Mouse (Mus musculus) CD4-positive, CD25-positive, alpha-beta regulatory T cell, adult 4 months (primary cell): ENCODE results near the gene Mark4. TPM values are rescaled to one million over a fixed set of nuclear protein-coding genes. Genes with fewer than 3 reads are reported as not detected.

Experiments
- ATAC-seq: one replicate; pipeline ENCODE4 v1.8.0; 2017
- polyA plus RNA-seq, 2 experiments: library from polyadenylated mRNA; unstranded; fragments of 100-300 nt; shearing (Covaris generic); gene quantifications; one replicate each; pipeline ENCODE4 v1.2.1; 2017

The Mark4 gene
- polyA plus RNA-seq, 2 experiments from 2014 or later: 0.91 to 1.3 TPM

DNA sequence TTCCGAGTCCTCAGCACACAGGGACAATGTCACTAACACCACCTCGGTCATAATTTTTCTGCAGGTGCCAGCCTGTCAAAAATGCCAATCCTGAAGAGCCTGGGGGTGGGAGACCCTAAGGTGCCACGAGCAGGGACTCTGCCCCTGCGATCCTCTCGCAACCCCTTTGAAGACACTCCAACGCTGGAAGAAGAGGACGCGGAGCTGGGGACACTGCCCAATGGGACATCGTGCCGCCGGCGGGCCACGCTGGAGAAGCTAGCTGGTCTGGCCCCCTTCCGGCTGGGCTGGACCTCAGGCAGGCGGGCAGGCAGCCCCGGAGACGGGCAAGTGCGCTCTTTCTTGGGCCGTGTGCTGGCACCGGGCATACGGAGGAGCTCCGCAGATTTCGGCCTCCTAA lies 10.8 kb upstream of the Mark4 start:
- no peak for ATAC-seq

DNA sequence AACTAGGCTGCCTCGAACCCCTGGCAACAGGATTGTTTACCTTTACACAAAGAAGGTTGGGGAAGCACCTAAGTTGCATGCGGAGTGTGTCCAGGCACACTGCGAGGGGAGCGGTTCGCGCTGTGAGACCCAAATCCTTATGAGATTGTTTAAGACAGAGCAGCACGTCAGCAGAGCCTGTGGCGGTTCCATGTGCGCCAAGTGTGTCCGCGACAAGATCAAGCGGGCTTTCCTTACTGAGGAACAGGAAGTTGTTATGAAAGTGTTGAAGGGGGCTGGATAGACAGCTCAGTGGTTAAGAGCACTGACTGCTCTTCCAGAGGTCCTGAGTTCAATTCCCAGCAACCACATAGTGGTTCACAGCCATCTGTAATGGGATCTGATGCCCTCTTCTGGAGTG lies 9.7 kb upstream of the Mark4 start:
- no peak for ATAC-seq

DNA sequence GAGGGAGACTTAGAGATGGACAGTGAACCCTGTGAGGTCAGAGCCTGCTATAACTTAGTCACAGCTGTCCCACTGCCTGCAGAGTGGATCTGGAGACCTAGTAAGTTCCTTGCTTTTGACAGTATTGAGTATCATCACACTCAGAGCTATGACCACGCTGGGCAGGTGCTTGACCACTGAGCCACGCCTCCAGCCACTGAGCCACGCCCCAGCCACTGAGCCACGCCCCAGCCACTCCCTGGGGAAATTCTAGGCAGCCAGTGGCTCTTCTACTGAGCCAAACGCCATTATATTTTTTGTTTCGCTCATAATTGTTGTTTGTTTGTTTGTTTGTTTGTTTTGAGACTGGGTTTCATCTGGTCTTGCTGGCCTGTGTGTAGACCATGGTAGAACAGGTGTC lies 9.0 kb upstream of the Mark4 start:
- no peak for ATAC-seq

DNA sequence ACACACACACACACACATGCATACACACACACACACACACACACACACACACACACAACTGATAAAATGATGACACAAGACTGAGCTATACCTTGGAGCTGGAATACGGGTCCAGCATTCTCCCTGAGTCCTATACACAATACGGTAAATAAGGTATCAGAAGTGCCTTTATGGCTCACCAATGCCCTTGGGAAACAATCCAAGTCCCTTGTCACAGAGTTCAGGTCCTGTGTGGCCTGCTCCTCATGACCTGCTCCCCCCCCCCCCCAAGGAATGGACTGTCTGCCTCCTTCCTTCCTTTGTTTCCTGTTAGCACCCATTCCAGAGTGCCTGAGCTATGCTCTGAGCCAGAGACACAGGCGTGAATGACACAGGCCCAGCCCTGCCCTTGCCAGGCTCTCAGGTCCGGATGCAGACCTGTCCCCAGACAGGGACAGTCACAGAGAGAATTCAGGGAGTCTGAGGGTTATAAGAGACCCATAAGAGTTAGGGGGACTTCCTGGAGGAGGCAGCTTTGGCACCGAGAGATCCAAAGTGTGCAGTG lies 8.1 kb upstream of the Mark4 start:
- no peak for ATAC-seq

DNA sequence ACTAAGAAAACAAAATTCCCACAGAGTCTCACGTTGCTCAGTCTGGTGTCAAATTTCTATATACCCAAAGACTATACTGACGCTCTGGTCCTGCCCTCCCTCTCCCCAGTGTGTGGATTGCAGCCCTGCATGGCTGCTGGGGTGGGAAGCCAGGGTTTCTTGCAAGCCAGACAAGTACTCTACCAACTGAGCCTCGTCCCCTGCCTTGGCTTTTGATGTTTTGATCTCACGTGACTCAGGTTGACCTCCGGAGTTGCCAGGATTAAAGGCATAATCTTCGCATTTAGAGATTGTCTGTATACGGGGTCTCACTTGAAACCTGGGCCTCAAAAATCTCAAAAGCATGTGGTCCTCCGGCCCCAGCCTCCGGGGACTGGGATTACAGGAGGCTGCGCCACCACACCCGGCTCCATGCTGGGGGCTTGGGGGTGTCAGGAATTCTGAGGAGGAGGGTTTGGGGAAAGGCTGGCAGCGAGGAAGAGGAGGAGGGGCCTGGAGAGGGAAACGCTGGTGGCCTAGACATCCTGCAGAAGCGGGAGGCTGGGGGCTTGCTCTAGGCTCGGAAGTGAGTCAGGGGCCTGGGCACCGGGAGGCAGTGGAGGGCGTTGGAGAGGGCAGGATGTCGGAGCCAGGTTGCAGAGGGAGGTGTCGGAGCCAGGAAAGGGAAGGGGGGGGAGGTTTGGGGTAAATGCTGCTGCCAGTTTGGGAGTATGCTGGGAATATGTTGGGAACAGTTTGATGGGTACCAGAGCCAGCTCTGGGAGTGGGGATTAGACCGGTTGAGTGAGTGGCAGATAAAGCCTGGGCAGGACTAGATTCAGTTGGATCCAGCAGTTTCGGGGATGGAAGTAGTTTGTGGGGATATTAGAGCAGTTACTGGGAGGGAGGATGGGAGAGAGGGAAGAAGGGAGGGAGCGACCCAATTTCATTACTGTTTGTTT lies 6.0 kb upstream of the Mark4 start:
- no peak for ATAC-seq

DNA sequence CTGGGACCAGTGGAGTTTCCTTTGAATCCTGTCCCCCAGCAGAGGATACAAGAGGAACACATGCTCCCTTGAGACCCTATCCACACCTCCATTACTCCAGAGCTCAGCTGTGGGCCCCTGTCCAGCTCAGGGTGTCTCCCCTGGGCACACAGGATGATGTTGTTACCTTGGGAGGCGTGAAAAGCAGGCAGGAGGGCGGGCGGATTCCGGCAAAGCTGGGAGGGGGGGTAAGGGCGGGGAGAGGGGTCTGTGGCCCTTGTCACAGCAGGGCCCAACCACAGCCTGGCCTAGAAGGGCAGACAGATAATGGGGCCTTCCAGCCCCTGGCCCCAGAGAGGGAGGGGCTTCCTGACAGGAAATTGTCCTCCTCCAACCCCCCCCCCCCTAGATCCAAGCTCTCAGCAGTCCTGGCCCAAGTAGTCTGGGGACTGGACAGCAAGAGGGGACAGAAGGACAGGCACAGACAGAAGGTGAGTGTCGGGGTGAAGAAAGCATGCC lies 4.3 kb upstream of the Mark4 start, which contains the start of gene Exoc3l2:
Exoc3l2 (plus strand) TSS at position 448 of the 498 bp plus-strand sequence.
- ATAC-seq: no peak

DNA sequence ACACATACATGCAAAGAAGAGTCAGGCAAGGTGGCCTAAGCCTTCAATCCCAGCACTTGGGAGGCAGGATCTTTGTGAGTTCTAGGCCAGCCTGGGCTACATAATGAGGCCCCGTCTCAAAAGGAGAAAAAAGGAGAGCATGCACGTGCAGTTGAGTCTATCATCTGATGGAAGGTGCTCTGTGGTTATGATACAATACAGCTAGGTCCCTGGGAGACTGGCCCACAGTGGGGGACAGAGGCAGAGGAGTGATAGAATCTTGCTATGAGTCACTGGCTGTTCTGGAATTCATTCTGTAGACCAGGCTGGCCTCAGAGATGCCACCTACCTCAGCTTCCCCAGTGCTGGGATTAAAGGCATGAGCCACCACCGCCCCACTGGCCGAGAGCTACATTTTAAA lies 3.8 kb upstream of the Mark4 start:
- ATAC-seq: no peak

DNA sequence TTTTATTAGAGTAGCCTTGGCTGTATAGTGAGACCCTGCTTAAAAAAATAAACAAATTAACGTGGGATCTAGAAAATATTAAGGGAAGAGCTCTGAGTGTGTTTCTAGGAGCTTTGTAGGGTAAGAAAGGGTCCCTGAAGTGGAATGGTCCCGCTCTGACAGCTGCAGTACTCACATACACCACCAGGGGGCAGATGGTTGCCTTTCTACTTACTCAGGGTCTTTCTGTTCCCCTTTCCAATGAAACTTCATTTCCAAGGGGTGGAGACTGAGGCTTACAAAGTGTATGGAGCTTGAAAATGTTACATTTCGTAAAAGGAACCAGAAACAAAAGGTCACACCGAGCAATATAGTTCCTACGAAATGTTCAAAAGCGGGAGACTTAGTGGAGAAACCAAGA lies 2.9 kb upstream of the Mark4 start:
- ATAC-seq: no peak

DNA sequence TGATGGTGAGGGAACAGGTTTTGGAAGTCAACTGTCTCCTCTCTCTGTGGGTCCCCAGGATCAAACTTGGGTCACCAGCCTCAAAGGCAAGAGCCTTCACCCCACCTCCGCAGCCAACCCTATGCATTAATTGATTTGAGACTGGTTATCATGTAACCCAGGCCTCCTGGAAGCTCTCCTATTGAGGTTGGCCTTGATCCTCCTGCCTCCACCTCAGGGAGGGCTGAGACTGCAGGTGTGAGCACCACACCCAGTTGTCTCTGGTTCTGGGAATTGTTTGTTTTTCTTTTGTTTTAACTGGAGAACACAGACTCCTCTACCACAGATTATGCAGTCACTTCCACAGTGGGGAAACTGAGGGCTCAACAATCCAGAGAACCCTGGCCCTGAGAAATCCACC lies 1.9 kb upstream of the Mark4 start:
- ATAC-seq: no peak

DNA sequence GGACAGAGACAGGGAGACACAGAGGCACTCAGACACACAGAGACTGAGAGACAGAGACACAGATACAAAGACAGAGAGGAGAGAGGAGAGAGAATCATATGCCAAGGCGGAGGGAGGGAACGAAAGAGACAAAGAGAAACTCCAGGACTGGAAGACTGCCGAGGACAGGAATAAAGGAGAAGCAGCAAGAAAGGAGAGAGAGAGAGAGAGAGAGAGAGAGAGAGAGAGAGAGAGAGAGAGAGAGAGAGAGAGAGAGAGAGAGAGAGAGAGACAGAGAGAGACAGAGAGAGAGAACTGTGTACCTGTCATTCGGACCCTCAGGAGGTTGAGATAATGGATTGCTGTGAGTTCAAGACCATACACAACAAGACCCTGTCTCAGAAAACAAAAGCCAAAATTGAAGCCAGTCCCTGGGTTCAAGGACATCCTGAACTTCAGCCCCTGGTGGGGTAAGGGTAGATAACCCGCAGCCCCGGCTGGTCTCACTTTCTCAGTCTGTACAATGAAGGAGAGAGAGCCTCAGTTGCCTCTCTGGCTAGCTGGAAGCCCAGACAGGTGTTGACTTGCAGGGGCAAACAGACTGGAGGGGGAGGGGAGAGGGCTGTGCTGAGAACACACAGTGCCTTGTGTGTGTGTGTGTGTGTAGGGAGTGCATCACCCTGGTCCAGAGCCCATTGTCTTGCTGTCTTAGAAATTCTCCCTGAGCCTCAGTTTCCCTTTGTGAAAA lies 686 bp upstream of the Mark4 start:
- no peak for ATAC-seq

DNA sequence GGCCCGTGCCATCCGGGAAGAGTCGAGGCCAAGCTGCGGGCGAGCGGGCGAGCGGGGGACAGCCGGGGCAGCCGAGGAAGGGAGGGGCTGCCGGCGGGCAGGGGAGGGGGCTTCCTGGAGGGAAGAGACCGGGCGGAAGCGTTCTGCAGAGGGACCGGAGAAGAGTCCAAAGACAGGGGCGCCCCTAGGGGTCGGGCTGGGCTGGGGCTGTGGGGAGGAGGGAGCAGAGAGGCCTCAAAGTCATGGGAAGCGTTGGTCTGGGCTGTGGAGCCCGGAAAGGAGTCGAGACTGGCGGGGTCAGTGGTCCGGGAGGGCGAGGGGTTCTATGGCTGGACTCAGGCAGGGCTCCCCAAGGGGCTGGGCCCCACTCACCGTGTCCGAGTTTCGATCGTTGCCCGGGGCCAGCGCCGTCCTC lies 542 bp downstream of the Mark4 start:
- peak; percentile 68 for ATAC-seq

DNA sequence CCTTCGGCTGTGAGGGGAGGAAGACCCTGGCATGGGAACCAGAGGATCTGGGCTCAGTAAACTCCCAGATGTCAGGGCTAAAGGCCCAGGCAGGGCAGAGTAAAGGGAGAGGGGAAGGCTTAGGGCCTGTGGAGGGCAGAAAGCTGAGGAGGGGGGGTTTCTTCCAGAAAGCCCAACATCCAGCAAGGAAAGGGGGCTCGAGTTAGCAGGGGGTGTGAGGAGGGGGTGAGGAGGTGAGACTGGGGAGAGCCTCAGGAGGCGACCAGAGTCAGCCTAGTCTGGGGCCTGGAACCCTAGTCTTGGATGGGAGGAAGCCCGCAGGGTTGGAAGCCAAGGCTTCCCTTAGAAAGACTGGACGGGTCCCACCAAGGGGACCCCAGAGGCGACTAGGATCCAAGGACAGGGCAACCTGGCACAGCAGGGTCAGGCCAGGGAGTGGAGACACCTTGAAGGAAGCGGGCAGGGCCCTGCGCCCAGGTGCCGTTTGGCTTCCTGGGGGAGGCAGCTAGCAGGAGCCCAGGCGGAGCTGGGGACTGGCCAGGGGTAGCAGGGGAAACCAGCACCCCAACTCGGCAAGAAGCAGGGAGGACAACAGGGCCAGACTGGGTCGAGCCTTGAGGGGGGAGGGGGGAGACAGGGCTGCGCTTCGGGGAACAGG lies 1.1 kb downstream of the Mark4 start:
- peak; percentile 35 for ATAC-seq

DNA sequence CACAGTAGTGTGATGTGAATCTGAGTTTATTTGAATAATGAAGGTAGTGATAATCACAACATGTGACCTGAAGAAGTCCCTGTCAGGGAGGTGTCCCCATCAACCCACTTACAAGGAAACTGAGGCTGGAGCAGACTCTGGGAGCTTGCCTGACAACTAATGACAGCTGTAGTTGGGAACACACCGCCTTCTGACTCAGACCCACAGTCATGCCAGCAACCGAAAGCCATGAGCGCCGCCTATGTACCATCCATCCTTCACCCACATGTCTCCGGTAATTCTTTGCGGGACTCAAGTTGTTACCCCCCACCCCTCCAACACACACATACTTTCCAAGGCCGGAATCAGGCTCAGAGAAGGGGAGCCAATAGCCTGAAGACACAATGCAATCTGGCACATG lies 2.0 kb downstream of the Mark4 start:
- no peak for ATAC-seq

DNA sequence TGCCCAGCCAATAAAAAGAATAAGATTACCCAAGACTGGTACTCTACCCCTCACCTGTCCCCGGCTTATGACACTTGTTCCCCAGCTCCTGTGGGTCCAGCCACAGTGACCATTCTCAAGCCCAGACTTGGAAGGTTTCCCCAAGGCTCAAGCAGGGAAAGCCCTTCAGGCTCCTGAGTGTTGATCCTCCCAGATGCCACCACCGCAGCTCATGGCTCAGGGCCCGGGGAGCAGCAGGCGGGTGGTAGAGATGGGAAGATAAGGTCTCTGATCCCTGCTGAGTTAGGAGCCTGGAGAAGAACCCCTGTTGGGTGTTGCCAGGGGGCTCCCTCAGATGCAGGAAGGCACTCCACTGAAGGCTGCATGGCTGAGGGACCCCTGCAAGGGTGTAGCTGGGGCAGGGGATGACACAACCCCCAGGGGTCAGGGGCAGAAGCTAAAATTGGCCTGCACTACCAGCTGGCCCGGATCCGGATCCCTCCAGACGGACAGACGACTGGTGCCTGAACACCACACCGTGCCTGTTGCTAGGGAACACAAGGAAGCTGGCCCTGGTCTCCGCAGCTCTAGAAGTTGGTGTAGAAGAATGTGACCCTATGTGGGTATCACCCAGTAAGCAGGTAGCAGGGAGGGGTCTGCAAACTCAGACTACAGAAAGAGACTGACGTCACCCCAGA lies 2.7 kb downstream of the Mark4 start:
- no peak for ATAC-seq

DNA sequence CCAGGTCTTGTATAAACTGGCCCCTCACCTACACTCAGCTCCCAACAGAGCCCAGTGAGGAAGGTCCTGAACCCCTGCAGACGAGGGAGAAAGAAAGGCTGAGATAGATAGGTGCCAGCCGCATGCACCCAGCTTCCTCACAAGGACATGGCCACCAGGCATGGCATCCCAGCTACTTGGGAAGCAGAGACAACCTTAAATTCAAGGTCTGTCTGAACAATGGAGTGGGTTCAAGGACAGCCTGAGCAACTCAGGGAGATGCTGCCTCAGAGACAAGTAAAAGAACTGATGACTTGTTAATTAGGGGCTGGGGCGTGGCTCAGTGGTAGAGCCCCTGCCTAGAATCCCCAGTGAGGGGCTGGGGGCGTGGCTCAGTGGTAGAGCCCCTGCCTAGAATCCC lies 3.4 kb downstream of the Mark4 start:
- no peak for ATAC-seq

DNA sequence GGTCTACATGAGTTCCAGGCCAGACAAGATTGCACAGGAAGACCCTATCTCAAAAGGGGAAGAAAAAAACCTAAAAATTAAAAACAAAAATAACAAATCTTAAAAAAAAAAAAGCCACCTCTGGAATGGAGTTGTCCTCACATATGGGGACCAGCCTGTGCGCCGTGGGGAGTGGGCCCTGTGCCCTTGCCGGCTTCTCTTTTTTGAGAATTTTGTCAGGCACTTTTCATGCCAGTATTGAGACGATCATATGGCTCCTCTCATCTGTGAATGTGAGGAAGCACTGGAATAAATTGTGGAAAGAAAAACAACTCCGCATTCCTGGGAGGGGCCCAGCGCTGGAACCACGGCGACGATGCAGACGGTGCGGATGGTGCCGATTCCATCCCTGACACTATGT lies 9.5 kb downstream of the Mark4 start:
- ATAC-seq: no peak

DNA sequence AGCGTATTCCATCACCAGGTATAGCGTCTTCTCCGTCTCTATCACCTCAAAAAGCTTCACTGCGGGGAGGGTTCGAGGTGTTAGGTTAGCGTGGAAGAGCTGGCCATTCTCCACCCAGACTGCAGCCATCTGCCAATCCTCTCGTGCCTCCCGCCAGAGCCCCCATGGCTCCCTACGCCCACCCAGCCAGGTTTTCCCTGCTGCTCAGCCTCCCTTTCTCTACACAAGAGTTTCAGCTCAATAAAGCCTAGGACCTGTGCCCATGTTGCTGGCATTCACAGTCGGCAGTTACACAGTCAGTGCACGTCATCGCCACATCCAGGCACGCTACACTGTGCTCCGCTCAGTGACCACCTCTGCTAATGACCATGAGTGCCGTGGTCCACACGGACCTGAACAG lies 10.9 kb downstream of the Mark4 start:
- ATAC-seq: no peak

DNA sequence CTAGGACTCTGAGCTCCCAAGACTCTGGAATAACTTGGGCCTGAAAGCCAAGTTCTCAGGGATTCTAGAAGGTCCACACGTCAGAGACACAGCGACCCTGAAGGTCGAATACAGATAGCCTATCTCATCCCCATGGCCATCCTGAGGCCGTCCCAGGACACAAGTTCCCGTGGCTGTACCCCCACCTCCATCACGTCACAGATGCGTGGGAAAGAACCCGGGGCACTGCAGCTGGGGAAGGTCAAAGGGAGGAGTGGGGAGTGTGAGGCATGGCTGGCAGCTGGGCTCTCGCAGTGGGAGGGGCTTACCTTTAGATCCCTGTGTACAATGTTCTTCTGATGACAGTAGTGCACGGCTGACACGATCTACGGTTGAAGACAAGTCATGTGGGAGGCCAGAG lies 13.8 kb downstream of the Mark4 start:
- ATAC-seq: no peak

DNA sequence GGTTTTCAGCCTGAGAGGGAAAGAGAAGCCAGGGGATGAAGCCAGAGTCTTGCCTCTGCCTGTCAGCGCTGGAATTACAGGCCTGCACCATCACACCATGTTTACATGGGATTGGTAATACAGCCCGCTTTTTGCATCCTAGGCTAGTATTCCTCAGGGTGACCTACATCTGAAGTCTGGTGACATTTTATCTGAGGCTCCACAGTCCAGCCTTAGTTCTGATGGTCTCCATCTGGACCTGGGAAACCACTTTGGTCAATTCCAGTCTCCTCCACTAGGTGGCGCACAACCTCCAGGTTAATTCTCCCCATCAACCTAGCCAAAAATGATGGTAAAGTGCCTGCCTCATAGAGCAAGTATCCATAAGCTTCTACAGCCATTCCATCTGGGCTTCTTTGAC lies 15.3 kb downstream of the Mark4 start:
- peak; percentile 58 for ATAC-seq

DNA sequence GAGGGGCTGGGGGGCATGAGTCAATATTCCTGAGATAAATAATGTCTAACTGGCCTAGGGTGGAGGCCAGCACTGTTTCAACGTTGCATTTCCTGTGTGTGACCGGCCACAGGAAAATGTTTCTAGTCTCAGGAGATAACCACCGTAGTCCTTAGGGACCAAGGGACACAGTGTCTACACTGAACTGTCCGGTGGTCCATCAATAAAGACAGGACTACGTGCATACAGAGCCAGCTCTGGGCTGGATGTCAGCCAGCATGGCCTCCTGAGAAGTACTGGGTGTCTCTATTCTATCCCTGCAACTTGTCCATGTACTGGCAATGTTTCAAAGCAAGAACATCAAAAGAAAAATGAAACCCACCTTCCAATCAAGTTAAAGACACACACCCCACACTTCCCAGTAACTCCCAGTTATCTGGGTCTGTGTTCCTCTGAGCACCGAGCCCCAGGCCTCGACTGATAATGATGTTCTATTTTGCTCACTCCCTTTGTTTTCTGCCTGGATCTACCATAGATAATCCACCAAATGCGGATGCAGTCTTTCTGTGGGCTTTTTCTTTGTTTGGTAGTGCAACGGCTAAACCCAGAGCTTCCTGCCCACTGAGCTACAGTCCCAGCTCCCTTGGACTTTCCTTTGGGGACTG lies 17.1 kb downstream of the Mark4 start:
- no peak for ATAC-seq

DNA sequence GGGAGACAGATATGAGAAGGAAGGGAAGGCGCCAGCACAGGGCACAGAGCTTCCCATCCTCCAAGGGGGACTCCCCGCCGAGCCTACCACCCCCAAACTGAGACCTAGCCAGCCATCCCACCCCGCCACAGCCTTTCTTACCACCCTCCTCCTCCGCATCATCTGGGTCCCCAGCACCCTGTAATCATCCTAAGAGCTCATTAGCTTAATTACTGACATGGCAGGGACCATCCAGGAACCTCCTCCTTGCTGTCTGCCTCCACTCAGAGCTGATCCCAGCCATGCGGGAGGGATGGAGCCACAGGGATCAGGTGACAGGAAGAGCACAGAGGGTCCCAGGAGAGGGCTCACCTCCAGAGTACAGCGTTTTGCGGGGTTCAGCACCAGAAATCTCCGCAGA lies 21.6 kb downstream of the Mark4 start:
- no peak for ATAC-seq

DNA sequence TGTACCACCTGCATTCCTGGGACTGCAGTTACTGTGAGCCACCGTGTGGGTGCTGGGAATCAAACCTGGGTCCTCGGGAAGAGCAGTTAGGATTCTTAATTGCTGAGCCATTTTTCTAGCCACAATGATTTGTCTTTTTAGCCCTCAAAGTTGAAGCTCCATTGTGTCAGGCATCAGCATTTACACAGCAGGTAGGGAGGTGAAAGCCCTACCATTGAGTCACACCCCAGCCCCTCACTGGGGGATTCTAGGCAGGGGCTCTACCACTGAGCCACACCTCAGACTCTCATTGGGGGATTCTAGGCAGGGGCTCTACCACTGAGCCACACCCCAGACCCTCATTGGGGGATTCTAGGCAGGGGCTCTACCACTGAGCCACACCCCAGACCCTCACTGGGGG lies 22.3 kb downstream of the Mark4 start:
- no peak for ATAC-seq
